Mouse (Mus musculus) frontal cortex, postnatal 10 days (tissue): Measurements from ENCODE around the gene Odf3.

Experiments used
- DNase-seq, 2 experiments: peaks; one replicate each; pipeline ENCODE4 v3.0.0; 2022; ENCODE audit warnings: low spot score in 2 of 2, mixed read lengths in 1 of 2

Odf3 gene

DNA sequence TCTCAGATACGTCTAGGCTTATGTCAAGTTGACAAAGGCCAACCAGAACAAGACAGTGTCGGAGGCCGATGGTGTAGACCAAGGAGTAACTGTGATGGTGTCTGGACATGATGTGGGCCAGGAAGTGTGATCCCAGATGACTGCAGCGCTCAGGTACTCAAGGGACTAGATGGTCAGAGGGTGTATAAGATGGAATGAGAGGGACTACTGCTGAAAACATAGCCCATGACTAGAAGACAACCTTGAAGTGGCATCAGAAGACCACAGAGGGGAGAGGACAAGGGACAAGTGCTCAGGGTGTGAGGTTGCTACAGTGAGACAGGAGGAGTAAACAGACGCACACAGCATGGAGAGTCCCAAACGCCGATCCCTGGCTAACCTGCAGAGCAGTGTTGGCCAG, 3.8 kb upstream of the Odf3 start:
- no peak for DNase-seq

DNA sequence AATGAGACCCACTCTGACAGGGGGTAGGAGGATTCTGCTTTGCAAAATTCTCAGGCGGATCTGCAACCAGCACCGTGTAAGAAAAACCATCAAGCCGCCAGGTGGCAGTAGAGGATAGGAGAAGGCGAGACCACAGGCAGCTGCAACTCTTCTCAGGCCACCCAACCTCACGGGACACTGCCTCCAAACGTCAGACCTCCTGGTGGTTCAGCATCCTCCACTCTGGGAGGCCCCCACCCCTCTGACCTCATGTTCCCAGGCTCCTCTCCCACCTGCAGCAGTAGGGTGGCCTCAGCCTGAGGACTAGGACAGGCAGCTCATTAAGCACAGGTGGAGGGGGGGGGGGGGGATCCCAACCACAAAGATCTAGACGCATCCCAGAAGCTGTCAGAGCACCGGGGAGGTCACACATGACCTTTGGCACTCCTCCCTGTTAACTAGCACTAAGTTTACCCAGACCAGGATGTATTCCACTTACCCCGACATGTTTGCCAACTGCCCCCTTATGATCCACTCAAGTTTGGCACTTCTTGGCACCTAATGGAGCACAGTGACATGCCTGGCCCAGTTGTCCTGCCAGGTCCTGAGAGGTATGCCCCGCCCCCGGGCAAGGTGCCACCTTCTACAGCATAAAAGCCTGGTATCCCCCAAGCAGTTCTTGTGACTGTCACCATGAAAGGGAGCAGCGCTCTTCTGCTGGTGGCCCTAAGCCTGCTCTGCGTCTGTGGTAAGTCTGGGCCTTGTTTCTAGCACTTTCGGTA, 2.5 kb upstream of the Odf3 start, which contains the start of gene Scgb1c1:
Gene Scgb1c1 (plus strand): TSS at position 643 of the 761 bp plus-strand sequence.
- DNase-seq: peak; percentile 70 to 87

- no peak for DNase-seq
These were observed 1.9 kb upstream of the Odf3 start for GRCm38 (mm10) chr7:140845683-140846082.

- DNase-seq: no peak
These were observed 929 bp upstream of the Odf3 start for GRCm38 (mm10) chr7:140846676-140847075.

DNA sequence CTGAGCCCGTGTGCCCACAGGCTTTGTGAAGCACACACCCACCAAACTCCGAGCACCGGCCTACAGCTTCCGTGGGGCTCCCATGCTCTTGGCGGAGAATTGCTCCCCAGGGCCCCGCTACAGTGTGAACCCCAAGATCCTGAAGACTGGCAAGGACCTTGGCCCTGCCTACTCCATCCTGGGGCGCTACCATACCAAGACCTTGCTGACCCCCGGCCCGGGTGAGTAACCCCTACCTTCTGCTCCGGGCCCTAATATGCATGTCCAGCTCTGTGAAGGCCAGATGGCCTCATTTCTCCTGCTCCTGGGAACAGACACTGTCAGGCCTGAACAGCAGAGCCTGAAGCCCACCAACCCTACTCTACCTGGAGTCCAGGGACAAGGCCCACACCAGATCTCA, 986 bp downstream of the Odf3 start:
- DNase-seq: no peak

DNA sequence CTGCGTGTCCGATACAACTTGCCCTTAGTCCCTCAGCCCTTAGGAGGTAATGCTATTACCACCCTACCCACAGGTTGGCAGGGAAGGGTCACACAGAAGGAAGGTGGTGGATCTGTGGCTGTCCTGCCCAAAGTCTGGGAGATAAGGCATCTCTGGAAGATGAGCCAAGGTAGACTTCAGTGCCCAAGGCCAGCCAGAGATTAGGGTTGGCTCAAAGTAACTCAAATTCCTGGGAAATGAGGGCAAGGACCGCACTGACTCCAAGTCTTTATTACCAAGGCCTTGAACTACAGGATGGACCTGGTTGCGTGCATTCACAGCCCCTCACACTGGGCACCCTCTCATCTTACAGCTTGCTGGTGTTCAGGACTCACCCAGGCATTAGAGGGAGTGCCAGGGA, 4.3 kb downstream of the Odf3 start:
- DNase-seq: no peak

DNA sequence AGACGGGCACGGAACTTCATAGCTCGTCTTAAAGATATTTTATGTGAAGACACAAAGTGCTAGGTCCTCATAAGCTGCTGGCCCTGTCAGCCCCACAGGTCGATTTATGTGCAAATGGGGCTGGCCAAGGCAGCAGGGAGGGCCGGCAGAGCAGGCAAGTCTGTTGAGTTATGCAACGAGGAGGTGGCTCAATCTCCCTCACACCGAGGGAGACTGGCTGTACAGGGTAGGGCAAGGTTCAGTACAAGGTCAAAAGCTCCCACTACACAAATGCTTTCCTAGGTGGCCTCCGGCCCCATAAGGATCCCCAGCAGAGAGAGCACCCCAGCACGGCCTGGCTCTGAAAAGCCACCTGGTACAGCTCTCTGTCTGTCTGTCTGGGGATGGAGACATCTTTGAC, 5.8 kb downstream of the Odf3 start:
- no peak for DNase-seq

GRCm38 (mm10) chr7:140854483-140854882, 6.9 kb downstream of the Odf3 start:
- no peak for DNase-seq

DNA sequence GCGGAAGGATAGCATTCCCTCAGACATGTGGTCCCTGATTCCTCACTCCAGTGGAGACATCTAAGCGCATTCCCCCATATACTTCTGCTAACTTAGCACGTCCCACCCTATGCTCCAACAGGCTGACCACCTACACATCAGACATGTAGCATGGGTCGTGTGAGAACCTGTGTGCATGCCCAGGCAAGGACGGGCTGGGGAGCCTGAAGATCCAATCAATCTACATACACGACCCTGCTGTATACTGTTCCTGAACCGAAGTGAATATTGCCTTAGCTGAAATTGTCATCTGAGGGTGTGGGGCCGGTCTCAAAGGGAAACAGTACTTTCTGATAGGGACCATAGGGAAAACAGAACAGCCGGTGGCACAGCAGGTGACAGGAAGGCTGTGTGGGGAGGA, 7.6 kb downstream of the Odf3 start:
- no peak for DNase-seq

GRCm38 (mm10) chr7:140855860-140856784, 8.5 kb downstream of the Odf3 start, which contains the start of gene Gm45785:
Gene Gm45785 (minus strand): TSS chr7:140856331.
- DNase-seq: peak; percentile 75 to 76

GRCm38 (mm10) chr7:140856785-140857549, 9.4 kb downstream of the Odf3 start, which contains the start of gene Ric8a:
Gene Ric8a (plus strand): TSS chr7:140856957.
- DNase-seq: peak; percentile 78 to 86

- no peak for DNase-seq
These were observed 10.2 kb downstream of the Odf3 start, which contains the start of gene Bet1l for GRCm38 (mm10) chr7:140857550-140858505. Gene Bet1l (minus strand): TSS chr7:140857577.

DNA sequence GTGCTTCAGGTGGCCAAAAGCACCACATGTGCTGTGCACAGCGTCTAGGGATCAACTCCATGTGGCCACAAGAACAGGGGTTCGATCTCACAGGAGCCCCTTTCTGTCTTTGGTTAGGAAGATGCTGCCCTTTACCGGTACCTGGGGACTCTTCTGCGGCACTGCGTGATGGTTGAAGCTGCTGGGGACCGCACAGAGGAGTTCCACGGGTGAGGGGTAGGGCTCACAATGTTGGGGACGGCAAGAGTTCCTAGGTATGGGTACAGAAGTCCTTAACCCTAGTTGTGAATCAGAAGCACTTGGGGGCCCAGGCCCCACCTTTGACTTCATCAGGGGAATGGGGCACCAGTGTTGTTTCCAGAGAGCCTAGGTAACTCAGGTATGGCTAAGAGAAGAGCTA, 11.1 kb downstream of the Odf3 start:
- DNase-seq: no peak

DNA sequence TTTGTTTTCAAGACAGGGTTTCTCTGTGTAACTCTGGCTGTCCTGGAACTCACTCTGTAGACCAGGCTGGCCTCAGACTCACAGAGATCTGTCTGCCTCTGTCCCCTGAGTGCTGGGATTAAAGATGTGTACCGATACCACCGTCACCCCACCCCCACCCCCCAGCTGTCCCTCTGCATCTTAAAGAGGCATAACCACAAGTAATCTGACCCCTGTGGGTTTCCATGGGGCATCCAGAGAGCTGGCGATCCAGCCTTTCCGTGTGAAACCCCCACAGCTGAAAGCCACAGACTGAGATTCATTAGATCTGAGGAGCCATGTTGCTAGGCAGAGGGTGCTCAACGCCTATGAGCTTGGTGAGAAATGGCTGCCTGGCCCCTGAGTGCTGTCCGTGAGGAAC, 12.4 kb downstream of the Odf3 start:
- no peak for DNase-seq

- DNase-seq: no peak
These were observed 13.1 kb downstream of the Odf3 start for GRCm38 (mm10) chr7:140860728-140861127.

GRCm38 (mm10) chr7:140864761-140865160, 17.2 kb downstream of the Odf3 start:
- DNase-seq: no peak

GRCm38 (mm10) chr7:140874224-140874623, 26.6 kb downstream of the Odf3 start:
- DNase-seq: no peak

- no peak for DNase-seq
These were observed 29.8 kb downstream of the Odf3 start for GRCm38 (mm10) chr7:140877364-140877763.

- DNase-seq: no peak
These were observed 31.8 kb downstream of the Odf3 start for GRCm38 (mm10) chr7:140879355-140879754.

DNA sequence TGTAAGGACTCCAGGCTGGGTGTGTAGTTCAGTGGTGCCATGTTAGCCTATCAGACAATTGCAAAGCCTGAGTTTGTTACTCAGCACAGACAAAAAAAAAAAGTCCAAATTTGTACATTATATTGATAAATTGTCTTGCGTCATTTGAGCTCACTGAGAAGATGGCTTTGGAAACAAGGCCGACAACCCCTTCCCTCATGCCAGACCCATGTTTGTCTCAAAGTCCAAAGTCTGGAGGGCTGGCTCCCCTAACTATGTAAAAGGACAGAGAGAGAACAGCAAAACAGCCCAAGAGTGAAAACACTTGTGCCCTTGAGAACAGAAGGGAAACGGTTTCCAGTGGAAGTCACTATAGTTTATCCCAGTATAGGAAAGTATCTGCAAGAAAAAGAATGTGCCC, 32.8 kb downstream of the Odf3 start:
- no peak for DNase-seq
